Mouse (Mus musculus) MEL (cell line): ENCODE data around the gene Tbc1d9b.

Experiments
- CTCF ChIP-seq, 3 experiments: IDR thresholded peaks in 2 of 3; conservative IDR thresholded peaks in 1 of 3; 2 replicates each; pipeline ENCODE4 v1.5.1; 2011 to 2012; ENCODE audit warnings: low read length in 3 of 3, low read depth in 2 of 3, mild to moderate bottlenecking in 2 of 3, improper control_type of control experiment in 1 of 3, inconsistent platforms in 1 of 3, mixed read lengths in 1 of 3, moderate library complexity in 1 of 3; ENCODE audit not compliant: control insufficient read depth in 1 of 3, insufficient read depth in 1 of 3, poor library complexity in 1 of 3, severe bottlenecking in 1 of 3
- EP300 ChIP-seq, 2 experiments: IDR thresholded peaks; 2 replicates each; pipeline ENCODE4 v1.6.1; 2011; ENCODE audit warnings: improper control_type of control experiment in 2 of 2, low read length in 2 of 2, low read depth in 1 of 2, mild to moderate bottlenecking in 1 of 2
- NELFE ChIP-seq: IDR thresholded peaks from 2 replicates; pipeline ENCODE4 v1.6.1; 2011; ENCODE audit warnings: low read depth, low read length, improper control_type of control experiment
- RAD21 ChIP-seq: IDR thresholded peaks from 2 replicates; pipeline ENCODE4 v1.6.1; 2011; ENCODE audit warnings: mild to moderate bottlenecking, low read depth, low read length, improper control_type of control experiment

GRCm38 (mm10) chr11:50149200-50149599 is 18.0 kb downstream of the Tbc1d9b start:
- no peak for TF ChIP-seq RAD21
- no peak for TF ChIP-seq CTCF (IDR thresholded peaks at IDR 0.05 in 2 of 3, conservative IDR thresholded peaks at IDR 0.05 in 1 of 3; ENCODE audit: control insufficient read depth in 1 of 3, insufficient read depth in 1 of 3, low read depth in 2 of 3, low read length in 3 of 3, poor library complexity in 1 of 3, severe bottlenecking in 1 of 3)
- TF ChIP-seq NELFE = no peak
- TF ChIP-seq EP300 (IDR thresholded peaks at IDR 0.05; ENCODE audit: low read depth in 1 of 2, low read length in 2 of 2) = no peak
